Mouse (Mus musculus): ENCODE measurements around the gene Slc18b1.

DNA sequence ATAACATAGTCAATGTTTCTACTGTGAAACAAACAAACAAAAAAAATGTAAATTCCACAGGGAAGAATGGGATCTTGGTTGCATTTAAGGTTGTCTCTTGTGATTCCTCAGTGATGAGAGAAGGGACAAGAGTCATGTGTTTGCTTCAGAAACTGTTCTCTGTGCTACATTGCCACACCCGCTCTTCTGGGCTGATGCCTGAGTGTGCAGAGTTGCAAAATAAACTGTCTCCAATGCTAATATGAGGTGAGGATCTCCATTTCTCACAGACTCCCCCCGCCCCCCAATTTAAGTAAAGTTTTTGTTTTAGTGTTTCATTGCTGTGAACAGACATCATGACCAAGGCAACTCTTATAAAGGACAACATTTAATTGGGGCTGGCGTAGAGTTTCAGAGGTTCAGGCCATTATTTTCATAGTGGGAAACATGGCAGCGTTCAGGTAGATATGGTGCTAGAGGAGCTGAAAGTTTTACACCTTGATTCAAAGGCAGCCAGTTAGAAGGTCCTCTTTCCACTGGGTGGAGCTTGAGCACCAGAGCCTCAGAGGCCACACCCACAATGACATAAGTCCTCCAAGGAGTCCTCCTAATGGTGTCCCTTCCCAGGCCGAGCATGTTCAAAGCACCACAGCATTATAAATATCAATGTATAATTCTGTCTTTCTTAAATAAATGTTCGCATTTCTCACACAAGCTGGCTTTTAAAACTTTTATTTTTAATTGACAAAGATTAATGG, 16.1 kb upstream of the Slc18b1 start:
- TF ChIP-seq CTCF (IDR thresholded peaks at IDR 0.05 in 2 of 3, conservative IDR thresholded peaks at IDR 0.05 in 1 of 3; ENCODE audit: control insufficient read depth in 1 of 3, insufficient read depth in 1 of 3, low read depth in 2 of 3, low read length in 3 of 3, poor library complexity in 1 of 3, severe bottlenecking in 1 of 3), result no peak
- TF ChIP-seq ZC3H11A (IDR thresholded peaks at IDR 0.05; ENCODE audit: low read depth, low read length), result no peak
